Mouse (Mus musculus) limb, embryonic 10.5 days (tissue): ENCODE data around the gene Gtf3c5. TPM values are rescaled to one million over a fixed set of nuclear protein-coding genes. Genes with fewer than 3 reads are reported as not detected.

Experiments used
- DNase-seq: peaks from one replicate; pipeline ENCODE4 v3.0.0-alpha.2; 2017; ENCODE audit warnings: low spot score
- H3K27ac ChIP-seq: fragments of 300-500 bp; sonication (generic); 2 replicates; pipeline ENCODE4 v1.5.1; 2016; ENCODE audit warnings: mild to moderate bottlenecking
- H3K27me3 ChIP-seq: fragments of 300-500 bp; sonication (generic); 2 replicates; pipeline ENCODE4 v1.6.1; 2016; ENCODE audit warnings: low read depth, mild to moderate bottlenecking; ENCODE audit not compliant: poor library complexity, severe bottlenecking
- H3K36me3 ChIP-seq: fragments of 300-500 bp; sonication (generic); 2 replicates; pipeline ENCODE4 v1.6.1; 2016; ENCODE audit warnings: mild to moderate bottlenecking, moderate library complexity
- H3K4me1 ChIP-seq: fragments of 300-500 bp; sonication (generic); 2 replicates; pipeline ENCODE4 v1.6.1; 2016
- H3K4me3 ChIP-seq: fragments of 300-500 bp; sonication (generic); 2 replicates; pipeline ENCODE4 v1.5.1; 2016; ENCODE audit warnings: mild to moderate bottlenecking, moderate library complexity
- H3K9me3 ChIP-seq: fragments of 300-500 bp; sonication (generic); replicated peaks from 2 replicates; pipeline ENCODE4 v1.6.1; 2016; ENCODE audit warnings: mild to moderate bottlenecking
- WGBS: fragments of 180-500 bp; shearing (Covaris S2); methylation state at CpG from one replicate; pipeline ENCODE4 v1.1.7; 2016; 5-methylcytosine and 5-hydroxymethylcytosine counted together
- polyA plus RNA-seq: library from polyadenylated mRNA; unstranded; fragments of >200 nt; fragmentation: Nextera tagmentation; extraction: Ambion mirVana; gene quantifications from 2 replicates; pipeline ENCODE4 v1.2.1, GENCODE M21; 2016

Gene Gtf3c5
- polyA plus RNA-seq, 1 experiment from 2014 or later, result 71.6 TPM

- WGBS, result 79% methylated on average over 6 of the region's 6 CpGs
- no peaks in the 10 kb centered on the region for H3K27me3 ChIP-seq
- H3K36me3 ChIP-seq, result peaks cover 99% of the 10 kb centered on the region
Observed at GRCm38 (mm10) chr2:28546560-28546959, 37.0 kb downstream of the Gtf3c5 start.

GRCm38 (mm10) chr2:28545976-28546375, 37.6 kb downstream of the Gtf3c5 start:
- no peak overlapping the region for H3K4me3 ChIP-seq
- peaks cover 97% of the 10 kb centered on the region for H3K36me3 ChIP-seq
- H3K27ac ChIP-seq, result no peak overlapping the region
- DNase-seq, result no peak
- H3K9me3 ChIP-seq, result no peaks in the 10 kb centered on the region
- H3K4me1 ChIP-seq, result peaks cover 6% of the 10 kb centered on the region
- no peaks in the 10 kb centered on the region for H3K27me3 ChIP-seq

More at GRCm38 (mm10) chr2:28546560-28546959, 37.0 kb downstream of the Gtf3c5 start:
- Histone ChIP-seq H3K4me3 (no peak overlapping the region), H3K4me1 (peaks cover 6% of the 10 kb centered on the region), H3K27ac (no peak overlapping the region), H3K9me3 (no peaks in the 10 kb centered on the region)
- no peak for DNase-seq

GRCm38 (mm10) chr2:28543894-28544293, 39.7 kb downstream of the Gtf3c5 start:
- Histone ChIP-seq H3K36me3 (peaks cover 91% of the 10 kb centered on the region), H3K4me1 (peaks cover 24% of the 10 kb centered on the region), H3K9me3 (no peaks in the 10 kb centered on the region), H3K4me3 (no peak overlapping the region), H3K27ac (no peak overlapping the region), H3K27me3 (no peaks in the 10 kb centered on the region)
- no peak for DNase-seq
- WGBS, result 94% methylated on average over 8 of the region's 8 CpGs

DNA sequence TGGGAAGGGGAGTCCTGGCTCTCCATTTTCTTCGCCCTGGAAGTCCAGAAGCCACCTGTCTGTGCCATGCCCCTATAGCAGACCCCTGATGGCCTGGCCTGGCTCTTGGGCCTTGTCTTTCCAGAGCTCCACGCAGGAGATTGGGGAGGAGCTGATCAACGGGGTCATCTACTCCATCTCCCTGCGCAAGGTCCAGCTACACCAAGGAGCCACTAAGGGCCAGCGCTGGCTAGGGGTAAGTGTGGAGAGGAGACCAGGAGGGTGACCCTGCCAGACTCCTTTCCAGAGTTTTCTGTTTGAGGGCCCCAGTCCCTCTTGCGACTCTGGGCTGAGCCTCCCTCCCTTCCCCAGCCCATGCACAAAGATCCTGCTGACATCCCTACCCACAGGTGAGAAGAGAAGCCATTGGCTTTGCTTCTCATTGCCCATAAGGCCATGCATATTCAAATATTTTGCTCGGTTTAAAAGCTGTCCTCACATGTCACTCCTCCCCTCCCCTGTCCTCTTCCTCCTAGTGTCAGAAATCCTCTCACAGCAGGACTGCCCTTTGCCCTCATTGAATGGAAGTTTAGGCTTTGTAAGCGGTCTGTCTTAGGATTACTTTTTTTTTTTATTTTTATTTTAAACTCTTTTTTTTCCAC, 42.8 kb downstream of the Gtf3c5 start:
- Histone ChIP-seq H3K27me3 (no peaks in the 10 kb centered on the region), H3K9me3 (no peaks in the 10 kb centered on the region), H3K4me3 (no peak overlapping the region), H3K27ac (no peak overlapping the region), H3K4me1 (peaks cover 50% of the 10 kb centered on the region), H3K36me3 (peaks cover 74% of the 10 kb centered on the region)
- no peak for DNase-seq
- WGBS, result 81% methylated on average over 8 of the region's 8 CpGs

- Histone ChIP-seq H3K4me3 (no peak overlapping the region), H3K9me3 (no peaks in the 10 kb centered on the region), H3K27me3 (no peaks in the 10 kb centered on the region), H3K27ac (peak overlapping the region; percentile 75; the same call in 1 of the 2 replicates), H3K36me3 (peaks cover 66% of the 10 kb centered on the region), H3K4me1 (peaks cover 57% of the 10 kb centered on the region)
- 93% methylated on average over 2 of the region's 2 CpGs for WGBS
- DNase-seq, result no peak
Observed at GRCm38 (mm10) chr2:28539949-28540348, 43.6 kb downstream of the Gtf3c5 start.

DNA sequence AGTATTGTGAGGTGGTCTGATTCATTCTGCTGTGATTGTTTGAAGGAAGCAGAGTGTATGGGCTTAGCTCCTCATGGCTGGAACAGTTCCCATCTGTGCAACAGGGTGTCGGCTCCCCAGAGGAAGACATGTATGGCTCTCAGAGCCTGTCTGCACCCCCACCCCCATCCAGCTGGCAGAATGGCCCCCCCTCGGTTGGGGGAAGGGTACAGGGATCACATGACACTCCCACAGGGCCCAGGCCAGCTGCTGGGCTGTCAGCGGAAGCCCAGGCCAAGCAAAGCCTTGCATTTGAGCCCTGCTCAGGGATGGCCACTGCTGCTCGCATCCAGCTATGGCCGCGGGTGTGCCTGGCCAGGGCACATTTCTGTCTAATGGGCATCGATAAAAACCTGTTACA, 44.3 kb downstream of the Gtf3c5 start:
- no peaks in the 10 kb centered on the region for H3K9me3 ChIP-seq
- peaks cover 59% of the 10 kb centered on the region for H3K36me3 ChIP-seq
- no peaks in the 10 kb centered on the region for H3K27me3 ChIP-seq
- peak; percentile 59 for DNase-seq
- H3K4me3 ChIP-seq, result no peak overlapping the region
- H3K27ac ChIP-seq, result peak overlapping the region; percentile 75
- 51% methylated on average over 7 of the region's 7 CpGs for WGBS
- peaks cover 65% of the 10 kb centered on the region for H3K4me1 ChIP-seq

DNA sequence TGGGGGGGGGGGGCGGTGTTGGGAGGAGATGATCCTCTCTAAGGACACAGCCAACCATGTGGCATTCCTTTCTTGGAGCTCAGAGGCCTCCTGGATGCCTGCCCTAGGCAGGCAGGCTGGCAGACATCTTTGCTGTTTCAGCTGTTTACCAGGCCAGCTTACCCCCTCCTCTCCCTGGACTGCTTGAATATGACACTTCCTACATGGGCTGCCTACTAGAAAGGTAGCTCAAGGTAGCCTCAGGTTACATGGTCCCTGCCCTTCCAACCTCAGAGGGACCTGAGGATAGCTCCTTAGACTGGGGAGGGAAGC, 44.8 kb downstream of the Gtf3c5 start:
- DNase-seq, result no peak

DNA sequence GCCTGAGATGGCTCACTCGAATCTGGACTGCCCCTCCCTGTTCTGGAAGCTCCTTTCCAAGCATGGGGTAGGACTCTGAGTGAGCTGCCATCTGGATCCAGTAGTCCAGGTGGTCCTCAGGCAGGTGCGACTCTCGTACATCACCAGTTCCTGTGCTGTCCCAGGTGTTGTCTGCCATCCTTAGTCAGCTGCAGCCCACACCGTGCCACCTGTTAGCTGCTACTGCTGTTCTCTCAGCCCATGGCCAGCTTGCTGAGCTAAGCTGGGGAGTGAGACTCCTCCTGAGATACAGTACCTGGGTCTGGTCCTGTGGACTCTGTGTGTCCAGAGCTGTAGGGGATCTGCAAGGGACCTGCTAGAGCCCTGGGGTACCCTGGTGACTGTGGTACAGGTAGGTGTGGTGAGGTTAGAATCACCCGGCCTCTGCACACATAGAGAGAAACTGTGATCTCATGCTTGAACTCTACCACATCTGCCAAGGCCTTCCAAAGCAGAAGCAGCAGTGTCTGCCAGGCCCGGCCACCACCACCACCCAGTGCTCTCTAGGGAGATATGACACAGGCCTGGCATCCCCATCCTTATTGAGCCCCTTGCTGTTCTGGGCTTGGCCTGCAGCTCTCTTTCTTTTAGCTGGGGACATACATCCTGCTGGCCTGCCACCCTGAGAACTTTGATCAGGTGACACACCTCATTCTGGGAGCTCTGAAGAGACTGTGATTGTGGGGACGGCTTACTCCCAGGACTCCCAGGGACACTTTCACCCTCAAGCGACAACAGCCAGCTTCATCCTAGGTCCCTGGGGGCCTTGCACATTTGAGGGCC, 45.3 kb downstream of the Gtf3c5 start:
- 82% methylated on average over 8 of the region's 8 CpGs for WGBS
- peak overlapping the region; percentile 75 for H3K27ac ChIP-seq
- peaks cover 49% of the 10 kb centered on the region for H3K36me3 ChIP-seq
- DNase-seq, result no peak
- no peak overlapping the region for H3K4me3 ChIP-seq
- H3K27me3 ChIP-seq, result no peaks in the 10 kb centered on the region
- no peaks in the 10 kb centered on the region for H3K9me3 ChIP-seq
- peaks cover 75% of the 10 kb centered on the region for H3K4me1 ChIP-seq

More for the DNA sequence above, 44.8 kb downstream of the Gtf3c5 start:
- Histone ChIP-seq H3K27me3 (no peaks in the 10 kb centered on the region), H3K27ac (peak overlapping the region; percentile 75), H3K36me3 (peaks cover 55% of the 10 kb centered on the region), H3K9me3 (no peaks in the 10 kb centered on the region), H3K4me3 (no peak overlapping the region), H3K4me1 (peaks cover 69% of the 10 kb centered on the region)
- WGBS, result 50% methylated on average over 1 of the region's 1 CpGs

GRCm38 (mm10) chr2:28537634-28537920, 46.0 kb downstream of the Gtf3c5 start:
- H3K4me3 ChIP-seq, result no peak overlapping the region
- peaks cover 81% of the 10 kb centered on the region for H3K4me1 ChIP-seq
- H3K27ac ChIP-seq, result 0 out of 2 replicates have a peak overlapping the region, but pooled peaks have one; percentile 75
- H3K9me3 ChIP-seq, result no peaks in the 10 kb centered on the region
- no peaks in the 10 kb centered on the region for H3K27me3 ChIP-seq
- 61% methylated on average over 4 of the region's 4 CpGs for WGBS
- DNase-seq, result no peak
- peaks cover 43% of the 10 kb centered on the region for H3K36me3 ChIP-seq

- peaks cover 86% of the 10 kb centered on the region for H3K4me1 ChIP-seq
- H3K9me3 ChIP-seq, result no peaks in the 10 kb centered on the region
- WGBS, result 82% methylated on average over 11 of the region's 11 CpGs
- DNase-seq, result no peak
- H3K27ac ChIP-seq, result peak overlapping the region; percentile 90
- no peaks in the 10 kb centered on the region for H3K27me3 ChIP-seq
- H3K4me3 ChIP-seq, result no peak overlapping the region
- H3K36me3 ChIP-seq, result peaks cover 37% of the 10 kb centered on the region
Observed at GRCm38 (mm10) chr2:28536766-28537633, 46.6 kb downstream of the Gtf3c5 start.

GRCm38 (mm10) chr2:28536166-28536565, 47.4 kb downstream of the Gtf3c5 start:
- peak overlapping the region; percentile 90 for H3K27ac ChIP-seq
- 49% methylated on average over 4 of the region's 4 CpGs for WGBS
- peak overlapping the region; percentile 78; the same call in 1 of the 2 replicates for H3K4me3 ChIP-seq

GRCm38 (mm10) chr2:28535650-28536049, 47.9 kb downstream of the Gtf3c5 start:
- WGBS, result 22% methylated on average over 7 of the region's 7 CpGs
- peaks cover 94% of the 10 kb centered on the region for H3K4me1 ChIP-seq
- DNase-seq, result no peak

More at GRCm38 (mm10) chr2:28536166-28536565, 47.4 kb downstream of the Gtf3c5 start:
- Histone ChIP-seq H3K4me1 (peaks cover 89% of the 10 kb centered on the region), H3K36me3 (peaks cover 29% of the 10 kb centered on the region), H3K27me3 (no peaks in the 10 kb centered on the region), H3K9me3 (no peaks in the 10 kb centered on the region)
- DNase-seq, result no peak

GRCm38 (mm10) chr2:28535263-28535540, 48.3 kb downstream of the Gtf3c5 start:
- Histone ChIP-seq H3K27me3 (no peaks in the 10 kb centered on the region), H3K27ac (peak overlapping the region; percentile 90), H3K9me3 (no peaks in the 10 kb centered on the region), H3K4me3 (peak overlapping the region; percentile 78), H3K36me3 (peaks cover 21% of the 10 kb centered on the region), H3K4me1 (peaks cover 94% of the 10 kb centered on the region)
- WGBS, result 8% methylated on average over 4 of the region's 4 CpGs
- DNase-seq, result peak; percentile 64

More at GRCm38 (mm10) chr2:28535650-28536049, 47.9 kb downstream of the Gtf3c5 start:
- Histone ChIP-seq H3K36me3 (peaks cover 25% of the 10 kb centered on the region), H3K9me3 (no peaks in the 10 kb centered on the region), H3K4me3 (peak overlapping the region; percentile 78), H3K27me3 (no peaks in the 10 kb centered on the region), H3K27ac (peak overlapping the region; percentile 90)
